Mouse (Mus musculus) frontal cortex, postnatal 25 days (tissue): Measurements from ENCODE around the gene Sp100.
"Not testable (repeated sequence)": the region's sequence is repeated elsewhere in the genome, so short reads cannot be mapped to it uniquely, and the experiment has no call there.

Source experiments
- DNase-seq, 2 experiments: peaks; one replicate each; pipeline ENCODE4 v3.0.0; 2022; ENCODE audit warnings: low spot score in 2 of 2

Gene Sp100

DNA sequence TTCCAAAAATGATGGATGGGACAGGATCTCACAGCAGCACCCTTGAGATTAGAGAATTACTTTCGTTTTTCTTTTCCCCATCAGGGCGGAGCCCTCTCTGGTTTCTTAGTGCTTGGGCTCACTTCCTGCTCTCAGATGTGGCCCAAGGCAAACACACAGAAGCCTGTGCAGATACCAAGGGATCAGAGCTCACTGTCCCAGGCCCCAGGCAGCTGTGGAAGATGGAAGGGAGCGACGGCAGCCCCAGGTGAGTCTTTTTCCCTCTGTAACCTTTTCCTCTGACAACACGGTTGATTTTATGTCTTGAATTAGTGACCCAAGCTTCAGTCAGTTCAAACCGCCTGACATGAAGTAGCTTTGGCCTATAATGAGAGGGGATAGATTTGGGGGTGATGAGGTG is at the start of gene Sp100:
TSS of gene Sp100 (plus strand) at position 108 of the 400 bp plus-strand sequence.
- DNase-seq, result not testable (repeated sequence)

DNA sequence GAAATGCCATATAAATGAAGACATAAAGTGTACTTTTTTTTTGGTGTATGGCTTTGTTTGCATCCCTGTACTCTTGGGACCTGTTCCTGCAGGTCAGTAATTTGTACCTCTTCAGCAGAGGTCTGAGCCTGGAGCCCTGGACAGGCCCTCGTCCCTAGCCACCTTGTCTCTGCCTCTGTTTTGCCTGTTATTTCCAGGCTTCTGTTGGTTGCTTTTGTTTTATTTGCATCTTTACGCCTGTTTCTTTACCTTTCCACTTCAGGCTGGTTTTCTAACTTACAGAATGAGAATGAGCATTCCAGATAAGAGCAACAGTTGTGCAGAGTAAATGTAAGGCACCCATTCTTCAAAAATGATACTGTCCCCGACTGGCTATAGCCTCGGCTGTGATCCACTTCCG is 49.7 kb upstream of the Sp100 start, which contains the start of gene Sp140:
TSS of gene Sp140 (plus strand) at position 301 of the 400 bp plus-strand sequence.
- not testable (repeated sequence) for DNase-seq

DNA sequence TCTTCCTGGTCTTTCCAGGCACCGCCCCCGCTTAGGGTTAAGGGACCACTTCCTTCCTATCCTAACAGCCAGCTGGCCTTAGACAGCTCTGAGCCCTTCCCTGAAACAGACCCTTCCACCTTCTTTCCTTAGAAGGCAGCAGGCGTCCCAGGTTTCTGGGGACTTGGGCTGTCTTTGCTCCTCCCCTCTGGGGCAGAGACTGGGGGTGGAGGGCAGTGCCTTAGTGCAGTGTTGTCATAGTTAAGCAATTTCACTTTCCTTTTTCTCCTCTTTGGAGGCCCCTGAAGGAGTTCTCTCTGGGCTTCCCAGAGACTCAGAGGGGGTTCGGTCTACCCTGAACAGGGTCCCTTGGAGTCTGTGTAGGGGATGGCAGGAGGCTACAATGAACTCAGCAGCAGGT is 49.0 kb upstream of the Sp100 start:
- DNase-seq, result not testable (repeated sequence)

DNA sequence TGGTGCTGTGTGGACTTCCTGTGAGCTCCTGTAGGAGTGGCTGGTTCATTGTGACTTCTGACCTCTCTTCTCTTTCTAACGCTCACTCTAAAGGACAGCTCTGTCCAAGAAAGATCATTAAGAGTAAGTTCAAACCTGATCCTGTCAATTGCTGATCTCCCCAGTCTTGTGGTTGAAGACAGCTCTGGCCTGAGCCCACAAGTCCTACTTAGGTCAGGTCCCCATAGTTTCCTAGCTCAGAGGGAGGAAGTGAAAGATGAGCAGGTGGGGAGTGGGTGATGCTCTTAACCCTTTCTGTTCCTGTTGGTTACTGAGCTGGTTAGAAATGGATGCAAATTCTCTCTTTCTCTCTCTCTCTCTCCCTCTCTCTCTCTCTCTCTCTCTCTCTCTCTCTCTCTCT is 45.4 kb upstream of the Sp100 start:
- not testable (repeated sequence) for DNase-seq

GRCm38 (mm10) chr1:85608361-85608760 is 41.4 kb upstream of the Sp100 start:
- DNase-seq, result not testable (repeated sequence)

GRCm38 (mm10) chr1:85610581-85610980 is 39.2 kb upstream of the Sp100 start:
- not testable (repeated sequence) for DNase-seq

GRCm38 (mm10) chr1:85615096-85615495 is 34.7 kb upstream of the Sp100 start:
- not testable (repeated sequence) for DNase-seq

DNA sequence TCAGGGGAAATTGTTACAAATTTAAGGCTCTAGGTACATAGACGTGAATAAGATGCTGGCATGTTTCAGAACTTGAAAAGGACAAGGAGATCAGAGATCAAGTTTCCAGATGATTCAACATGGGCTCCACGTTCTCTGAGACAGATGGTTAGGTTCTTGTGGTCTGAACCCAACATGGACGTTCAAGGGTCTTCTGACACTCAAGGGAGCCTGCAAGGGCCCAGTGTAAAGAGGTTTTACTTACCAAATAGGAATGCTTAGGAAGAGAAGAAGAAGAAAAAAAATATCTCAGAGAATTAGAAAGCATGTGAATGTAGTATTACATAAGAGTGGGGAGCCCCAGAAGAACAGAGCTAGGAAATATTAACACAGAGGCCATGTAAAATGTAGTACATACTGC is 34.0 kb upstream of the Sp100 start:
- DNase-seq, result not testable (repeated sequence)

DNA sequence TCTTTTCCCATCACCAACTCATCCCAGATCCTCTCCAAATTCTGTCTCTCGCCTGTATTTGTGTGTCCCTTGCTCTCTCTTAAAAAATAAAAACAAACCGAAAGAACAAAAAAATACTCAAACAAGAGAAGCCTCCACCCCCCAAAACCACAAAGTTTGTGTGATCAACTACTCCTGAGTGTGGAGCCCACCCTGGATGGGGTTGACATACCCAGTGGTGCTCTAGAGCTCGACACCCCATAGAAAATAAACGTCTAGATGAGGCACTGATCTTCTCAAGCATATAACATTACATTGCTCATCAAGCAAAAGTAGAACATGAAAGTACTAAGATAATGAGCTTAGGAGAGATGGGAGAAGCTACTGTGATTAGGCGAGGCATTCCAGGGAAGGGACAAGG is 32.6 kb upstream of the Sp100 start:
- DNase-seq, result not testable (repeated sequence)

GRCm38 (mm10) chr1:85618689-85619088 is 31.1 kb upstream of the Sp100 start:
- DNase-seq, result not testable (repeated sequence)

GRCm38 (mm10) chr1:85636936-85637335 is 12.9 kb upstream of the Sp100 start:
- DNase-seq, result not testable (repeated sequence)

GRCm38 (mm10) chr1:85638144-85638543 is 11.6 kb upstream of the Sp100 start:
- not testable (repeated sequence) for DNase-seq

DNA sequence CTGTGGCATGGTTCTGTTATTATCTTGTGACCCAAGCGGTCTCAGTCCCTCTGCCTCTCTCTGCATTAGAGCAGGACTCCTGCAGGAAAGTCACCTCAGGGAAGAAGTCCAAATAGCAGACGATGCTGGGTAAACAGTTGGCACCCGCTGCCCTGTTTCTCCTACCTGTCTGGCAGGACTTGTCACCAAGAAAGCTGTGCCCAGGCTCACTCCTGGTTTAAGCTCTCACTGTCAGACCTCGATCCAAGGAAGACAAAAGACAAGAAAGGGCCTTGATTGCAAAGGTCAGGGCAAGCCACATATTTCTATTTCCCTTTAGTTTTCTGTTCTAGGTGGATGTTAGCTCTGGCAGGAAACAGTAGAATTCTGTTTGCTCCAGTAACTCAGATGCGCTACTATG is 736 bp downstream of the Sp100 start:
- DNase-seq, result not testable (repeated sequence)

- not testable (repeated sequence) for DNase-seq
Observed at GRCm38 (mm10) chr1:85651770-85652275, 2.0 kb downstream of the Sp100 start.

GRCm38 (mm10) chr1:85657211-85657610 is 7.4 kb downstream of the Sp100 start:
- not testable (repeated sequence) for DNase-seq

DNA sequence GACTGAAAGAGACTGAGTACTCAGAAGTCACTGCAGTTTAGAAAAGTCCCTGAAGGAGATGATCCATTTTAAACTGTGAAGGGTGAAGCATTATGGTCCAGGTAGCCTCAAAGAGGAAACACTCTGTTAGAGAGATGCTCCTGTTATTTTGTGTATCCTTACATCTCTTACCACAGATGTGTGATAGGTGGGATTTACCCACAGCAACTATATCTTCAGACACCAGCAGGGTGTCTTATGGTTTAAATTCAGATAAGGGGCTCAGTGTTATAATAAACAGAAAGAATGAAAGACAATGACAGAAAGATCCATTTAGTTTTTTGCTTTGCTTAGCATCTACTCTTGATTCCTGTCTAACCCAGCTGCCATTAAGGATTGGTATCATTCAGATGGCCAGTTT is 14.5 kb downstream of the Sp100 start:
- no peak for DNase-seq

DNA sequence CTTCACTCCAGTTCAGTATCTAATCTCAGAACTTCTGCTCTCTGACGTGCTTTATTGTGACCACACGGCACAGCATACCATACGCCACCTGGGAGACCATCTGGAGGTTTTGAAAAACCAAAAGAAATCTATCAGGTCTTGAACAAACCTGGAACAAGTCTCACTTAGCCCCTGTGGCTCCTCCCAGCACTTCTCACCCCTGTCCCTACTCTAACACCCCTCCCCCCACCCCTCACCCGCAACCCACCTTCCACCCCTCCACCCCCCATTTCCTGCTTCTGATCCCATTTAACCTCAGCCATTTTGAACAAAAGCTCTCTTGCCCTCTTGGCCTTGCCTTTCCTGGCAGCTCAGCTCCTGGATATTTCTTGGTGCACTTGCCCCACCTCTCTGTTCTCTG is 30.4 kb downstream of the Sp100 start:
- no peak for DNase-seq

DNA sequence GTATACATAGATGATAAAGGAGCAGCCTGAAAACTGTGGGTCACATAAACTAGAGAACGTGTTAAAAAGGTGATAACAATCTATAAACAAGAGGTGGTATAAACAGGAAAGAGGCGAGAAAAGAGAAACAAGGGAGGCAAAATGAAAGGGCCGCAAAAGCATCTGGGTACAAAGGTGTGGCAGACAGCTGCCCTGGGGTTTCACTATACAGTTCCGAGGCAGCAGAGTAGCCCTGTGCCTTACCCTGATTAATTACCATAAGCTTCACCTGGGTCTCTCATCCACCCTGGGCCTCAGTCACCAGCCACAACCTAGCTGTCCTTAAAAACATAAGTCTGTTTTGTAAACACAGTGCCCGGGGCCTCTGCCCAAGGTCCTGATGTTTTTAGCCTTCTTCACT is 36.9 kb downstream of the Sp100 start:
- no peak for DNase-seq

DNA sequence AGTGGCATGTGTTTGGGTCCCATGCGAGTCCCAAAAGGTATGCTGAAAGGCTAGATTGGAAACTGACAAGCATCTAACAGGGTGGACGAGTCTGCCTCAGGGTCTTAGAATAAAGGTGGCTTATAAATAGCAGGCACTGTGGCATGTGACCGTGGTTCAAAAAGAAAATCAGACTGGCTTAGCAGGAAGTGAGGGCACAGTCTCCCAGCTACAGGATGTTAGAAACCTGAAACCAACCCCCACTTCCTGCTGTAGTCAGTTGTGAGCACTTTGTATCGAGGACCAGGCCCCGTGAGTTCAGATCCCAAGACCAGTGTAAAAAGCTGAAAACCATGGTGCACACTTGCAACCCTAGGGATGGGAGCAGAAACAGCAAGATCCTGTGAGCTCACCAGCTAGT is 37.6 kb downstream of the Sp100 start:
- no peak for DNase-seq

DNA sequence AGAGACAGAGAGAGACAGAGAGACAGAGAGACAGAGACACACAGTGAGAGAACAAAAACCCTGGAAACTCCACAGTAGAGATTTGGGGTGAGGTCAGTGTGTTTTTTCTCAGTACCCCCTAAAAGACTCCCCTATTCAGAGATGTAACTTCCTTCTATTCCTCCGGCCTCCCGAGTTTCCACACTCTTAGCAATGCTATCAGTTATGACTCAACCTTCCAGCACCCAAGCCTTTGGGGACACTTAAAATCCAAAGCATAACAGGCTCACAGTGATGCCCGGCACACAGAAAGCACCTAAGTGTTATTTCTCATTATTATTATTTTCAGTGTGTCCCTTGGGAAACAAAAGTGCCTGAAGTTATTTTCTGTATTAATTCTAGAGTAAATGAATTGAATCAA is 40.8 kb downstream of the Sp100 start:
- no peak for DNase-seq

DNA sequence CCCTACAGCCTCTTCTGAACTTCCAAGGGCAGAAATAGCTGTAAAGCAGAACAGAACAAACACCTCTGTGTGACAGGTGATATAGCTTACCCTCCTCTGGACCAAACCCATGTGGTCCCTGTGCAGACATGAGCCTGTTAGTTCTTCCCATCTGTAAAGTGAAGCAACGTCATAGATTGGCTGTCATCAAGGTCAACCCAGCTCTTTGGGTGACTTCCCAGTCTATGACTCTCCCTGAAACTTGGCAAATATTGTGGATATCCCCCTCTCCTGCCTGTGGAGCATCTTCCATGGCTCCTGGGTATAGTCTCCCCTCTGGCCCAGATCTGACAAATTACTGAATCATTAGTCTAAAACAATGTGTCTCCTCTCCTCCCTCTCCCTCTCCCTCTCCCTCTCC is 42.5 kb downstream of the Sp100 start:
- no peak for DNase-seq

DNA sequence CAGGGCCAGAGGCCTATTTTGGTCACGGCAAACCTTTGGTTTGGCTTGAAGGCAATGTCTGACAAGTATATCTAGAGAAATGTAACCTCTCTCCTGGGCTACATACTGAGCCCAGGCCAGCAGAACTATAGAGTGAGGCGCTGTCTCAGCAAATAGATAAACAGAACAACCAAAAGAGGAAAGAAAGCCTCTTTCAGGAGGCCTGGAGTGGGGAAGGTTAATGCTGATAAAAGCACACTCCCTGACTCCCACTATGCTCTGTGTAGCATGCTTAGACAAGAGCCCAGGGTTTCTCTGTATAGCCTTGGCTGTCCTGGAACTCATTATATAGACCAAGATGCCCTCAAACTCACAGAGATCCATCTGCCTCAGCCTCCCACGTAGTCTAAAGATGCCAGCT is 43.5 kb downstream of the Sp100 start:
- no peak for DNase-seq

GRCm38 (mm10) chr1:85695646-85696045 is 45.9 kb downstream of the Sp100 start:
- no peak for DNase-seq
